In the genomic region with DNA sequence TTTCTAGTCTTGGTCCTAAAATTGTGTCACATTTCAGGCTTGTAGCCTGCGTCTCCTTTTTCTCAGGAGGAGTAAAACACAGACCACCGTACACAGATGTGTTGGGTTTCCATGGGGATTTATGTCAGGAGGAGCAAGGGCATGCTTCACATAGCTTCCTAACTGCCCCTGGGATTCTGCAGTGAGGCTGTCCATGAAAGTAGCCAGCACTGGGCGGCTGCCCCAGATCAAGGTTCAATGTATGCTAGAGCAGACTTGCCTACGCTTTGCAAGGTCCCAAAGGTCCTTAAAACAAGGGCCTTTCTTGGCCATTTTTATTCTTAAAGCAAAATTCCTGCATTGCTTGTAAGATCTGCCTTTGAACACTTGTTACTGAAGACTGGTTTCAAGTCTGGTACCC, we compare ENCODE assay signal across 23 mouse cellular contexts. TPM values are rescaled to one million over a fixed set of nuclear protein-coding genes. Genes with fewer than 3 reads are reported as not detected.
A peak's percentile ranks its signal among the peaks of the same experiment; 100 is the strongest.
DNase-seq lines count a peak whose midpoint lies in the region; ATAC-seq and TF ChIP-seq lines count a peak whose summit lies in the region.
"Had no signal": no experiment of that assay in that cellular context is flagged by ENCODE, and none has a peak within 500 bp of the region (broad histone marks: within the 10 kb centered on the region; RNA-seq: fewer than 3 reads in every experiment).

No protein-coding gene starts in this region.

- H3K36me3 ChIP-seq in forebrain, embryonic 10.5 days (replicated peaks), result no peaks in the 10 kb centered on the region
- no peaks in the 10 kb centered on the region for H3K36me3 ChIP-seq in forebrain, embryonic 11.5 days (ENCODE audit: control insufficient read depth, insufficient read depth, low read length)
- no peaks in the 10 kb centered on the region for H3K36me3 ChIP-seq in kidney, adult 2 months (ENCODE audit: control insufficient read depth, insufficient read depth, low read length)
- H3K36me3 ChIP-seq: heart, embryonic 10.5 days; hindbrain, embryonic 13.5 days; lung, embryonic 15.5 days; midbrain, embryonic 10.5 days had no signal

- no peaks in the 10 kb centered on the region for H3K9me3 ChIP-seq in forebrain, embryonic 10.5 days
- H3K9me3 ChIP-seq in forebrain, embryonic 11.5 days (ENCODE audit: control insufficient read depth, low read length), result no peaks in the 10 kb centered on the region
- H3K9me3 ChIP-seq: embryonic facial prominence, embryonic 13.5 days; heart, embryonic 10.5 days; hindbrain, embryonic 13.5 days; lung, embryonic 15.5 days; midbrain, embryonic 10.5 days had no signal

- no peak for ATAC-seq in forebrain, embryonic 11.5 days (replicated peaks; ENCODE audit: low FRiP score)
- ATAC-seq: forebrain, embryonic 16.5 days had no signal

- no peak overlapping the region for H3K4me2 ChIP-seq in forebrain, embryonic 11.5 days (ENCODE audit: low read depth, low read length, severe bottlenecking)
- H3K4me2 ChIP-seq: embryonic facial prominence, embryonic 13.5 days; hindbrain, embryonic 13.5 days; lung, embryonic 15.5 days had no signal

- H3K9ac ChIP-seq in forebrain, embryonic 11.5 days (ENCODE audit: low read length), result no peak overlapping the region
- H3K9ac ChIP-seq: embryonic facial prominence, embryonic 13.5 days; hindbrain, embryonic 13.5 days; liver, embryonic 14.5 days; lung, embryonic 15.5 days had no signal

- peak overlapping the region; percentile 5; the same call in 1 of the 2 replicates for H3K27ac ChIP-seq in forebrain, embryonic 10.5 days
- H3K27ac ChIP-seq in forebrain, embryonic 11.5 days (ENCODE audit: low read depth, low read length), result no peak overlapping the region
- no peak overlapping the region for H3K27ac ChIP-seq in kidney, adult 2 months (ENCODE audit: insufficient read depth, low read depth, low read length)
- H3K27ac ChIP-seq: embryonic facial prominence, embryonic 13.5 days; heart, embryonic 10.5 days; hindbrain, embryonic 13.5 days; layer of hippocampus, adult 2 months; liver, embryonic 14.5 days; lung, embryonic 15.5 days; midbrain, embryonic 10.5 days had no signal

- intact Hi-C loops in left cerebral cortex, postnatal 36 days (cut with DNase I), result no loop called here

- H3K4me3 ChIP-seq in forebrain, embryonic 10.5 days, result no peak overlapping the region
- no peak overlapping the region for H3K4me3 ChIP-seq in forebrain, embryonic 11.5 days (ENCODE audit: low read depth, low read length)
- no peak overlapping the region for H3K4me3 ChIP-seq in kidney, adult 2 months (ENCODE audit: insufficient read depth, low read depth, low read length)
- H3K4me3 ChIP-seq: embryonic facial prominence, embryonic 13.5 days; heart, embryonic 10.5 days; hindbrain, embryonic 13.5 days; layer of hippocampus, adult 2 months; lung, embryonic 15.5 days; midbrain, embryonic 10.5 days had no signal

- H3K27me3 ChIP-seq in forebrain, embryonic 10.5 days (ENCODE audit: poor library complexity, severe bottlenecking), result no peaks in the 10 kb centered on the region
- H3K27me3 ChIP-seq in forebrain, embryonic 11.5 days (ENCODE audit: control insufficient read depth, insufficient read depth, low read length), result no peaks in the 10 kb centered on the region
- no peaks in the 10 kb centered on the region; the same call in 1 of the 2 replicates for H3K27me3 ChIP-seq in kidney, adult 2 months (replicated peaks; ENCODE audit: control insufficient read depth, insufficient read depth, low read length)
- H3K27me3 ChIP-seq: CH12.LX; embryonic facial prominence, embryonic 13.5 days; lung, embryonic 15.5 days had no signal

- TF ChIP-seq CTCF in kidney, adult 2 months (conservative IDR thresholded peaks at IDR 0.05; ENCODE audit: insufficient read depth, insufficient read length, low read depth, low read length), result no peak

- WGBS in forebrain, embryonic 10.5 days, result 61% methylated on average over 4 of the region's 4 CpGs
- 58% methylated on average over 4 of the region's 4 CpGs for WGBS in forebrain, embryonic 11.5 days
- WGBS in kidney, adult 2 months, result 35% methylated on average over 4 of the region's 4 CpGs

- TF ChIP-seq POLR2A in kidney, adult 2 months (IDR thresholded peaks at IDR 0.05; ENCODE audit: low read depth, low read length), result no peak

- H3K4me1 ChIP-seq in forebrain, embryonic 10.5 days, result peaks cover 52% of the 10 kb centered on the region
- H3K4me1 ChIP-seq in forebrain, embryonic 11.5 days (replicated peaks; ENCODE audit: control insufficient read depth, insufficient read depth, low read length), result 0 out of 2 replicates have a peak, but pooled peaks cover 4% of the 10 kb centered on the region
- no peaks in the 10 kb centered on the region for H3K4me1 ChIP-seq in kidney, adult 2 months (ENCODE audit: control insufficient read depth, insufficient read depth, low read length)

- no peak for DNase-seq in forebrain, embryonic 10.5 days (ENCODE audit: extremely low spot score, low spot score)
- no peak for DNase-seq in forebrain, embryonic 11.5 days (ENCODE audit: low spot score)
- DNase-seq in kidney, adult 2 months, result peak; percentile 53
- peak; percentile 48 for DNase-seq in kidney, postnatal 14 days
- peak; percentile 2 for DNase-seq in yolk sac, embryonic 10.5 days (ENCODE audit: low spot score)
- DNase-seq in left cerebral cortex, postnatal 36 days (ENCODE audit: low spot score in 2 of 2), result no peak
- no peak for DNase-seq in B cell, adult 2 months
- DNase-seq: adrenal gland, postnatal 25 days; cerebellum, adult 11 months; cerebellum, postnatal 14 days; lung, postnatal 4 days; right cerebral cortex, adult 18-20 months; thymus, postnatal 14 days had no signal

RNA-seq across cellular contexts. Expression of a gene that starts 47.4 kb away (rescaled TPM):
- polyA plus RNA-seq in forebrain, embryonic 10.5 days (2016; fragmentation: Nextera tagmentation; extraction: Ambion mirVana), result 13.5 and 13.9 TPM in 2 replicates
- 35.0 and 36.4 TPM in 2 replicates for polyA plus RNA-seq in forebrain, embryonic 11.5 days (2014; fragmentation: Nextera tagmentation; extraction: Ambion mirVana)
- 49.4 and 58.6 TPM in 2 replicates for polyA plus RNA-seq in kidney, adult 2 months (2012; rRNA removed)
- 10 to 100 TPM; 12.9 to 14.1 TPM for total RNA-seq in left cerebral cortex, postnatal 36 days (2021)
- total RNA-seq: CH12.LX, MEL had no signal

Comparison
In these comparisons a context has a peak if more than half of its experiments do, and no peak if none do; other contexts are left out.
1. DNase-seq: peak in kidney, adult 2 months (single experiment), kidney, postnatal 14 days (single experiment) and yolk sac, embryonic 10.5 days (single experiment); none in forebrain, embryonic 10.5 days (single experiment), forebrain, embryonic 11.5 days (single experiment), left cerebral cortex, postnatal 36 days (0 of 2) and B cell, adult 2 months (0 of 2).